Mouse (Mus musculus) stomach, postnatal 0 days (tissue): ENCODE results near the gene Gm43951. TPM values are rescaled to one million over a fixed set of nuclear protein-coding genes. Genes with fewer than 3 reads are reported as not detected.

Source experiments
- ATAC-seq: fragments of 200-750 bp; cut with Nextera tagmentation; 2 replicates; pipeline ENCODE4 v1.8.0; 2017; ENCODE audit not compliant: low FRiP score, low TSS enrichment
- DNase-seq: peaks from one replicate; pipeline ENCODE4 v3.0.0-alpha.2; 2016; ENCODE audit warnings: low spot score
- H3K27ac ChIP-seq: fragments of 300-500 bp; sonication (generic); replicated peaks from 2 replicates; pipeline ENCODE4 v1.5.1; 2014; ENCODE audit warnings: mild to moderate bottlenecking, control low read depth
- H3K27me3 ChIP-seq: fragments of 300-500 bp; sonication (generic); 2 replicates; pipeline ENCODE4 v1.6.1; 2014; ENCODE audit warnings: low read length; ENCODE audit not compliant: control insufficient read depth, insufficient read depth
- H3K36me3 ChIP-seq: fragments of 300-500 bp; sonication (generic); 2 replicates; pipeline ENCODE4 v1.6.1; 2014; ENCODE audit warnings: low read length, mixed read lengths; ENCODE audit not compliant: control insufficient read depth, insufficient read depth
- H3K4me1 ChIP-seq: fragments of 300-500 bp; sonication (generic); replicated peaks from 2 replicates; pipeline ENCODE4 v1.6.1; 2014; ENCODE audit warnings: antibody characterized with exemption; ENCODE audit not compliant: control insufficient read depth, insufficient read depth
- H3K4me2 ChIP-seq: fragments of 300-500 bp; sonication (generic); replicated peaks from 2 replicates; pipeline ENCODE4 v1.6.1; 2014; ENCODE audit warnings: low read depth, mild to moderate bottlenecking, control low read depth, moderate library complexity
- H3K4me3 ChIP-seq: fragments of 300-500 bp; sonication (generic); 2 replicates; pipeline ENCODE4 v1.5.1; 2014; ENCODE audit warnings: low read depth, low read length, control low read depth
- H3K9ac ChIP-seq: fragments of 300-500 bp; sonication (generic); 2 replicates; pipeline ENCODE4 v1.6.1; 2014; ENCODE audit warnings: mild to moderate bottlenecking, low read length, control low read depth, mixed read lengths
- H3K9me3 ChIP-seq: fragments of 300-500 bp; sonication (generic); 2 replicates; pipeline ENCODE4 v1.6.1; 2016; ENCODE audit warnings: low read length; ENCODE audit not compliant: control insufficient read depth
- CTCF ChIP-seq: IDR thresholded peaks from 2 replicates; pipeline ENCODE4 v1.5.1; 2016; ENCODE audit warnings: antibody characterized with exemption, low read depth, mild to moderate bottlenecking, moderate library complexity
- EP300 ChIP-seq: optimal IDR thresholded peaks from 2 replicates; pipeline ENCODE3; 2016; ENCODE audit warnings: antibody characterized with exemption
- WGBS: fragments of 180-500 bp; shearing (Covaris S2); extraction: QIAGEN DNeasy Blood & Tissue Kit; methylation state at CpG from one replicate; pipeline ENCODE4 v1.1.7; 2014; 5-methylcytosine and 5-hydroxymethylcytosine counted together
- polyA plus RNA-seq: library from polyadenylated mRNA; unstranded; fragments of >200 nt; fragmentation: Nextera tagmentation; extraction: Ambion mirVana; gene quantifications from 2 replicates; pipeline ENCODE4 v1.2.1, GENCODE M21; 2015

The Gm43951 gene
- polyA plus RNA-seq, 1 experiment from 2014 or later: 0.10 TPM

- no peak for ATAC-seq
- 0 out of 2 replicates have a peak overlapping the region, but pooled peaks have one; percentile 4 for H3K27ac ChIP-seq
- H3K36me3 ChIP-seq: peaks cover 3% of the 10 kb centered on the region; the same call in 1 of the 2 replicates
- no peaks in the 10 kb centered on the region for H3K9me3 ChIP-seq
- no peak overlapping the region for H3K4me2 ChIP-seq
- 58% methylated on average over 4 of the region's 4 CpGs for WGBS
- H3K27me3 ChIP-seq: no peaks in the 10 kb centered on the region
- TF ChIP-seq CTCF (no peak), EP300 (no peak)
- no peak overlapping the region for H3K9ac ChIP-seq
- DNase-seq: no peak
- H3K4me3 ChIP-seq: no peak overlapping the region
- H3K4me1 ChIP-seq: no peaks in the 10 kb centered on the region
Measured at GRCm38 (mm10) chr11:72155981-72156428, 50.6 kb downstream of the Gm43951 start.

DNA sequence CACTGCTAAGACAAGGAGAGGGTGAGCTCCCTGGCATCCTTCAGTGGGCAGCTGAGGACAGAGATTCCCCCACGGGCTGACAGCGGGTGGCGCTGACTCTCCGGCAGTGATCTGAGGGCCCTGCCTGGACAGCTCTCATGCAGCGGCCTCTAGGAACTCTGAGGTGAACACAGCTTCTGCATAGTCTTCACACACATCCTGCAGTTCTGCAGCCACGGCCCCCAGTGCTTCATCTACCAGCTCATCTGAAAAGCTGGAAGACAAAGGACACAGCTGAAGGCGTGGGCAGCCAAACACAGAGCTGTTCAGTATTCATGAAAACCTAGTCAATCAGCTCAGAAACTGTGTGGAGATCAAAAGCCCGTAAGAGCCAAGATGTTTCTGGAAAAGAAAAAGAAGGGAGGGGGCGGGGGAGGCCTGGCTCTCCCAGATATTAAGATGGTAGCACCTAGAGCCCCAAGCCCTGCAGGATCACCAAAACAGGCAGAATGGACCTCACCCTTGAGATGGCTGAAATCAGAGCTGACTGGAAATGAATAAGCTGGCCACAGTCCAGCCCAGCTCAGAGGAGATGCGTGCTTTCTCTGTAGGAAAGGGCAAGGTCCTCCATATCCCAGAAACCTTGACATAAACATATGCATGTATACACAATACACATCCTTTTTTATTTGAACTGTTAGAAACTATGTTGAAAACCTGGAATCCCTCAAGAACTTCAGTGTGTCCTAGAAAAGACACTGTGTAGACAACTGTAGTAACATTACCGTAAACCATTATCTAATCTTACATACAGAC, 51.3 kb downstream of the Gm43951 start:
- H3K9me3 ChIP-seq: no peaks in the 10 kb centered on the region
- no peak overlapping the region for H3K9ac ChIP-seq
- H3K27ac ChIP-seq: no peak overlapping the region; the same call in 1 of the 2 replicates
- no peak overlapping the region for H3K4me2 ChIP-seq
- TF ChIP-seq CTCF (peak; percentile 34), EP300 (no peak)
- WGBS: 59% methylated on average over 11 of the region's 11 CpGs
- ATAC-seq (no peak), DNase-seq (no peak)
- H3K4me3 ChIP-seq: no peak overlapping the region
- no peaks in the 10 kb centered on the region for H3K4me1 ChIP-seq
- peaks cover 3% of the 10 kb centered on the region; the same call in 1 of the 2 replicates for H3K36me3 ChIP-seq
- no peaks in the 10 kb centered on the region for H3K27me3 ChIP-seq

Other genes with a start within 250 kb of the Gm43951 start
- 0.16 and 0.27 TPM in 2 replicates for gene Aipl1, start 169.3 kb downstream of the Gm43951 start, polyA plus RNA-seq
- 18.0 and 22.2 TPM in 2 replicates for gene Pimreg, start 164.8 kb downstream of the Gm43951 start, polyA plus RNA-seq
- 1.2 and 1.3 TPM in 2 replicates for gene Pitpnm3, start 71.1 kb downstream of the Gm43951 start, polyA plus RNA-seq
- 4.8 and 7.2 TPM in 2 replicates for gene 4933427D14Rik, start 619 bp upstream of the Gm43951 start, polyA plus RNA-seq
- gene Txndc17, start 707 bp upstream of the Gm43951 start, polyA plus RNA-seq: 271 TPM in 2 replicates
- 25.8 and 28.1 TPM in 2 replicates for gene Med31, start 8.8 kb upstream of the Gm43951 start, polyA plus RNA-seq
- gene Slc13a5, start 60.4 kb upstream of the Gm43951 start, polyA plus RNA-seq: 0.06 and 0.12 TPM in 2 replicates
- 22.6 and 23.3 TPM in 2 replicates for gene Xaf1, start 94.8 kb upstream of the Gm43951 start, polyA plus RNA-seq
- gene Fbxo39, start 107.6 kb upstream of the Gm43951 start, polyA plus RNA-seq: not detected in 2 replicates
- 0.13 TPM in 1 of 2 replicates, not detected in the other for gene Tekt1, start 155.6 kb upstream of the Gm43951 start, polyA plus RNA-seq
- 25.8 and 26.9 TPM in 2 replicates for gene Smtnl2, start 204.9 kb upstream of the Gm43951 start, polyA plus RNA-seq
- 12.9 and 13.0 TPM in 2 replicates for gene Ggt6, start 228.7 kb upstream of the Gm43951 start, polyA plus RNA-seq
- gene Mybbp1a, start 234.5 kb upstream of the Gm43951 start, polyA plus RNA-seq: 52.2 and 57.6 TPM in 2 replicates